Mouse (Mus musculus): ENCODE results near the gene Hmcn2. TPM values are rescaled to one million over a fixed set of nuclear protein-coding genes. Genes with fewer than 3 reads are reported as not detected.

The Hmcn2 gene
- total RNA-seq, 2 experiments from 2014 or later: 0.54 TPM

DNA sequence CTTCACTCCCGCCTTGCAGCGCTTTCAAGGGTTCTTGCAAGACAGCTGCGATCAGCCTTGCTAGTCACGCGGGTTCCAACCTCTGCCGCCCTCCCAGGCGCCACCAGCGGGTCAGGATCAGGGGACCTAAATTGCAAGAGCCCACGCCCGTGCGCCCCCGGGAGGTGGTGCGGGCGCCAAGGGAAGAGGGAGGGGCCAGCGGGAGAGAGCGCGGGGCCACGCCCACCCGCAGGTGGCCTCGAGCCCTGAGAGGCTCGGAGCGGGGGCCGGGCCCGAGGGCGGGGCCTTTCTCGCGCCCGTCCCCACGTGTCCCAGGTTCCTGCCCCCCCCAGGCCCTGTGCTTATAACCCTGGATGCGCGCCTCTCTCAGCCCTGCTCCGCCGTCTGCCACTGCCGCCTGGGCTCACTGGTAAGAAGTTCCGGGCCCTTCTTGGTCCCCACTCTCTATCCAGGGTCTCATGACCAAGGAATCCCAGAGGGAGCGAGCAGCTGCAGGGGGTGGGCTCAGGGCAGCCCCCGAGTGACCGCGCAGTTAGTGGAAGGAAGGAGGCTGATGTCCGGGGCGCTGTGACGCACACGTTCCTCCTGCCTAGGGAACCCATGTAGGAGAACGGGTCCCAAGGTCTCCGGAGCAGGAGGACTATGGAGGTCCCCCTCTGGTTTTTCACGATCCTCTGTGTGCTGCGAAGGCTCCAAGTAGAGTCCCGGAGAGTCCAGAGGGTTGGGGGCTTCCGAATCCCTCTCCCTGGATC is 155.9 kb downstream of the Hmcn2 start, which contains the start of gene Ass1:
TSS of gene Ass1 (plus strand) at position 277 of the 752 bp plus-strand sequence.
- peak; percentile 41 to 53 for DNase-seq (ENCODE audit: low spot score in 2 of 2)
- intact Hi-C loops (cut with DNase I): no loop called here

DNA sequence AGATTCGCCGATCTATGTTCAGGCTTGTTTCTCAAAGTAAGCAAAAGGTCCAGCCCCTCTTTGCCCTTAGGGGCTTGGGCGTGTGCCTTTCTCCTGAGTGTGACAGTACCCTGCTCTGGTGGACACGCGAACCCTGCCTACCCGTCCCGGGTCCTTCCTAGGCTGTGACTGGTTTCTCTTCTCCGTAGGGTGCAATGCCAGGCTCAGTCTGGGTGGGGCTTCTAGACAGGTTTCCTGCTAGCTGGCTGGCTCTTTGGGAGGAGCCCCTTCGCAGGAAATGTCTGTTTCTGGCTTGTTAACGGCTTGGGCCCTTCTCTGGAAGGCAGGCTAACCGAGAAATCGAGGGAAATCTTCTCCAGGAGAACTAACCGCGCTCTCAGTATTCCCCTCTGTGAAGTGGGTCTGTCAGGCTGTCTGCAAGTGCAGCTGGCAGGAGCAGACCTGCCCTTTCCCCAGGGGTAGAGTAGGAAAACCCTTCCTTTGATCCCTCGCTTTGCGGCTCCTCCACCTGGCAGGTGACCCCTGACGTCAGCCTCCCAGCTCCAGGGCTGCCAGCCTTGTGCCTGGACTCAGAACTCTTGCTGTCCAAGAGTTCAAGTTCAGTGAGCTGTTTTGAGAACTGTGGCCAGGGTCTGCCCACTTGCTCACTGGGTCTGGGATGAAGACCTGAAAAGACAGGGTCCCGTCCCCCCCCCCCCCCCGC is 156.6 kb downstream of the Hmcn2 start:
- intact Hi-C loops (cut with DNase I): no loop called here

GRCm38 (mm10) chr2:31471611-31472010 is 157.4 kb downstream of the Hmcn2 start:
- intact Hi-C loops (cut with DNase I): loop anchor here (1.0 kb wide), 1 partner anchor 36 kb away; no protein-coding TSS in a partner anchor

More for the DNA sequence above, 156.6 kb downstream of the Hmcn2 start:
- DNase-seq (ENCODE audit: low spot score in 2 of 2): no peak

DNA sequence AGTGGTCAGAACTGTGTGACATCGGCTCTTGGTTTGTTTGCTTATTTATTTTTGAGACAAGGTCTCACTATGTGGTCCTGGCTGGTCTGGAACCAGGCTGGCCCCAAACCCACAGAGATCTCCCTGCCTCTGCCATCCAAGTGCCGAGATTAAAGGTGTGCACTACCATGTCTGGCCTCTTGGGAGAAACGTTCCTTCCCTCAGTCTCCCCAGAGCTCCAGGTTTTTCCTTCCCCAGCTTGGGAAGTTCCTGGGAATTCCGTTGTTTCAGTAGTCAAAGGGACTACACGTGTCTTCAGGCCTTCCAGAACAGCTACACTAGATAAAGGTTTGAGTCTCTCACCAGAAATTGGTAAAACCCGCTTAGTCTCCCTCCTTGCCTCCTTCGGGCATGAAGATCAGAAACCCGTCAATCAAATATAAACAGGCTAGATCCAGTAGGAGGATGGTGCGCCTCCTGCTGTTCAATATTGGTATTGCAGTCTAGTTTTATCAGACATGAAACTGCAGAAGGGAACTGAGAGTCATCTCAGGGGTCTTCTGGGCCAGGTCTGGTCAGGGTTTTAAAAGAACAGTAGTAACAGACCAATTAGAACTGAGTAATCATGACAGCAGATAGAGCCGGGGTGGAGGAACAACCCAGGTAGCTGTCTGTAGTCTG is 158.3 kb downstream of the Hmcn2 start:
- intact Hi-C loops (cut with DNase I): loop anchor here (1.0 kb wide), 1 partner anchor 37 kb away; no protein-coding TSS in a partner anchor
- no peak for DNase-seq (ENCODE audit: low spot score in 2 of 2)

More at GRCm38 (mm10) chr2:31471611-31472010, 157.4 kb downstream of the Hmcn2 start:
- no peak for DNase-seq (ENCODE audit: low spot score in 2 of 2)

GRCm38 (mm10) chr2:31473941-31474340 is 159.7 kb downstream of the Hmcn2 start:
- intact Hi-C loops (cut with DNase I): no loop called here
- DNase-seq (ENCODE audit: low spot score in 2 of 2): no peak

DNA sequence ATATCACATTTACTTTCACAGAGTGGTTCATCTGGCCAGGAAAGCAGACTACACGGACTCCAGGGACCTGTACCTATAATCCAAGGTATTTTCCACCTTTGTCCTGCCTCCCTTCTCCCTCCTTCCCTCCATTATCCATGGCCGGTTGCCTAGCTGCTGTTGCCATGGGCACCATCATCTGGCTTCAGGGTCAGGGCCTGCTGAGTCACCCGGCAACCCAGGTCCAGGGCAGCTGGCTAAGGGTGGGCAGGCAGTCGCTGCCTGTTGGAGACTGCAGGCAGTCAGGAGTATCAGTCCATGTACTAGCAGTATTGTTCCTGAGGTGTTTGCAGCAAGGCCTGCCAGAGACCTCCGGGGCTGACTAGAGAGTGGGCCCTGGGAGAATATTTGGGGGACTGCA is 160.5 kb downstream of the Hmcn2 start:
- no peak for DNase-seq (ENCODE audit: low spot score in 2 of 2)
- intact Hi-C loops (cut with DNase I): no loop called here

- DNase-seq (ENCODE audit: low spot score in 2 of 2): no peak
- intact Hi-C loops (cut with DNase I): no loop called here
These were observed 162.0 kb downstream of the Hmcn2 start for GRCm38 (mm10) chr2:31476107-31476820.

GRCm38 (mm10) chr2:31477234-31478161 is 163.3 kb downstream of the Hmcn2 start:
- intact Hi-C loops (cut with DNase I): no loop called here
- DNase-seq (ENCODE audit: low spot score in 2 of 2): no peak

- DNase-seq (ENCODE audit: low spot score in 2 of 2): peak; percentile 83 to 85
These were observed 168.8 kb downstream of the Hmcn2 start for GRCm38 (mm10) chr2:31482914-31483575.

GRCm38 (mm10) chr2:31484187-31484586 is 170.0 kb downstream of the Hmcn2 start:
- peak; percentile 70 to 73 for DNase-seq (ENCODE audit: low spot score in 2 of 2)
- intact Hi-C loops (cut with DNase I): loop anchor here (5.0 to 10.0 kb wide), 2 partner anchors 193 to 301 kb away; no protein-coding TSS in a partner anchor

More at GRCm38 (mm10) chr2:31482914-31483575, 168.8 kb downstream of the Hmcn2 start:
- intact Hi-C loops (cut with DNase I): loop anchor here (1.0 to 10.0 kb wide), 3 partner anchors 171 to 302 kb away; no protein-coding TSS in a partner anchor

DNA sequence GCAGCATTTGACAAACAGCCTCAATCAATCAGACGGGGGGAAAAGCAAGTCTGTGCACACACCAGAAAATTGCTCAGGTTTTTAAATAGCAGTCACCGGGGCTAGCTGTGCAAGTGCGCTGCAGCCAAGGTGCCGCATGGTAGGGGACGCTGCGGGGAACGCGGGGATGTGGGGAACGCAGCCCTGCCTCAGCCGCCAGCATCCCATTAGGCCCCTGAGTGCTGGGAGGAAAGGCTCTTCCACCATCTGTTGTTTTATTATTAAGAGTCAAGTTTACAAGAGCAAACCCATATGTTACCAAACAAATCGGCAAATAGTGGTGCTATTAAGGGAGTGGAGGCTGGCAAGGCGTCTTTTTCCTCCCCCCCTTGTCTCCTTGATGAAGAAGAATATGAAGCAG is 175.0 kb downstream of the Hmcn2 start:
- intact Hi-C loops (cut with DNase I): loop anchor here (10.0 kb wide), 1 partner anchor 296 kb away; no protein-coding TSS in a partner anchor
- DNase-seq (ENCODE audit: low spot score in 2 of 2): no peak

GRCm38 (mm10) chr2:31490556-31490955 is 176.3 kb downstream of the Hmcn2 start:
- intact Hi-C loops (cut with DNase I): no loop called here
- no peak for DNase-seq (ENCODE audit: low spot score in 2 of 2)

- intact Hi-C loops (cut with DNase I): no loop called here
- no peak for DNase-seq (ENCODE audit: low spot score in 2 of 2)
These were observed 178.1 kb downstream of the Hmcn2 start for GRCm38 (mm10) chr2:31492308-31492707.

DNA sequence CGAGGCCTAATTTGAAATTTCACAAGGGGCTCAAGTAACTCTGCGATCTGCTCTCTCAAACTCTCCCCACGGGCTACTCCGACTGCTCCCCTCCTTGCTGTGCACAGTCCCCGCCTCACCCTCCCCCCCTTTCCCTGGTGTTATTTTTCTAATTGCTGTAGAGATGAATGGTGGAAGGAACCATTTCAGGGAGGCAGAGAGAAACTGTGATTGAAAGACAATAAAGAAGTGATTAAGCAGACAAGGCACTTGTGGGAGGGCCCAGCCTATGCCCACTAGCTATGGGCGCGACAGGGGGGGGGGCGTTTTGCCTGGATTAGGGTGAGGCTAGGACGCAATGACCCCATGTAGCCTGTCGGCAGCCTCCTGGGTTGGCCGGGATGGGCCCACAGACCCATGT is 179.0 kb downstream of the Hmcn2 start:
- intact Hi-C loops (cut with DNase I): no loop called here
- no peak for DNase-seq (ENCODE audit: low spot score in 2 of 2)

DNA sequence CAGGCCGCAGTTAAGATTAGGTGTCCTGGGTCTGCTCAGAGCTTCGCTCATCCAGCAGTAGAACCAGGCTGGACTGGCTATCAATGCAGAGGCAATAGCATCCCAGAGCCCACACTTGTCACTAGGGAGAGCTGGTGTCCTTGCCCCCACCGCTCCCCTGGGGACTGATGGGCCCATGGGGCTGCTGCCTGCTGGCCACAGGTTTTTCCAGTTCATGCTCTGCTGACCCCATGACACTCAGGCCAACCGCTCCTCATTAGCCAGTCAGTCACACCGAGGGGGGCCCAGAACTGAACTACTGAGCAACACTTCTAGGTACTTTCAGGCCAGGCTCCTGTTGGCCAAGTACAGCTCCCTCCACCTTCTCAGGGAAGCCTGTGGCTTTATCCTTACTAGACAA is 180.1 kb downstream of the Hmcn2 start:
- intact Hi-C loops (cut with DNase I): no loop called here
- no peak for DNase-seq (ENCODE audit: low spot score in 2 of 2)

GRCm38 (mm10) chr2:31495046-31495476 is 180.8 kb downstream of the Hmcn2 start:
- no peak for DNase-seq (ENCODE audit: low spot score in 2 of 2)
- intact Hi-C loops (cut with DNase I): no loop called here

- intact Hi-C loops (cut with DNase I): loop anchor here (2.0 kb wide), 1 partner anchor 77 kb away; the partner anchor contains the start of gene Fubp3
- DNase-seq (ENCODE audit: low spot score in 2 of 2): peak; percentile 23 to 32
These were observed 181.9 kb downstream of the Hmcn2 start for GRCm38 (mm10) chr2:31496141-31496540.

GRCm38 (mm10) chr2:31497113-31497512 is 182.9 kb downstream of the Hmcn2 start:
- no peak for DNase-seq (ENCODE audit: low spot score in 2 of 2)
- intact Hi-C loops (cut with DNase I): loop anchor here (2.0 kb wide), 1 partner anchor 76 kb away; the partner anchor contains the start of gene Fubp3
